Mouse (Mus musculus): ENCODE data around the gene Sox5. TPM values are rescaled to one million over a fixed set of nuclear protein-coding genes. Genes with fewer than 3 reads are reported as not detected.

Sox5 gene
- polyA plus RNA-seq, 1 experiment from 2014 or later: 17.2 TPM

- no peaks in the 10 kb centered on the region for H3K9me3 ChIP-seq (ENCODE audit: control insufficient read depth, low read length)
- peaks cover 5% of the 10 kb centered on the region; the same call in 1 of the 2 replicates for H3K4me1 ChIP-seq (replicated peaks; ENCODE audit: control insufficient read depth, insufficient read depth, low read length)
- DNase-seq (ENCODE audit: low spot score) (peak; percentile 56), ATAC-seq (replicated peaks; ENCODE audit: low FRiP score, low TSS enrichment, low read depth) (no peak)
- no peaks in the 10 kb centered on the region for H3K27me3 ChIP-seq (replicated peaks; ENCODE audit: control insufficient read depth, insufficient read depth, low read length)
- 8% methylated on average over 6 of the region's 6 CpGs for WGBS
- no peak overlapping the region for H3K27ac ChIP-seq (ENCODE audit: low read depth)
- no peak overlapping the region for H3K4me2 ChIP-seq (ENCODE audit: low read length)
- no peaks in the 10 kb centered on the region for H3K36me3 ChIP-seq (ENCODE audit: control insufficient read depth, insufficient read depth, low read length)
- no peak overlapping the region for H3K9ac ChIP-seq (ENCODE audit: low read length)
- no peak overlapping the region for H3K4me3 ChIP-seq (ENCODE audit: low read depth, low read length)
Observed at GRCm38 (mm10) chr6:144814931-144815364, 33.2 kb upstream of the Sox5 start.

- H3K9me3 ChIP-seq (ENCODE audit: control insufficient read depth, low read length): peaks cover 7% of the 10 kb centered on the region; the same call in 1 of the 2 replicates
- H3K4me2 ChIP-seq (ENCODE audit: low read length): no peak overlapping the region
- DNase-seq (ENCODE audit: low spot score) (no peak), ATAC-seq (replicated peaks; ENCODE audit: low FRiP score, low TSS enrichment, low read depth) (no peak)
- no peaks in the 10 kb centered on the region for H3K27me3 ChIP-seq (replicated peaks; ENCODE audit: control insufficient read depth, insufficient read depth, low read length)
- WGBS: 84% methylated on average over 5 of the region's 5 CpGs
- no peak overlapping the region for H3K4me3 ChIP-seq (ENCODE audit: low read depth, low read length)
- H3K36me3 ChIP-seq (ENCODE audit: control insufficient read depth, insufficient read depth, low read length): no peaks in the 10 kb centered on the region
- no peaks in the 10 kb centered on the region for H3K4me1 ChIP-seq (replicated peaks; ENCODE audit: control insufficient read depth, insufficient read depth, low read length)
- H3K9ac ChIP-seq (ENCODE audit: low read length): no peak overlapping the region
- H3K27ac ChIP-seq (ENCODE audit: low read depth): no peak overlapping the region
Observed at GRCm38 (mm10) chr6:144804321-144804720, 22.5 kb upstream of the Sox5 start.

GRCm38 (mm10) chr6:144803063-144803462, 21.3 kb upstream of the Sox5 start:
- DNase-seq (ENCODE audit: low spot score) (no peak), ATAC-seq (replicated peaks; ENCODE audit: low FRiP score, low TSS enrichment, low read depth) (no peak)
- no peaks in the 10 kb centered on the region for H3K27me3 ChIP-seq (replicated peaks; ENCODE audit: control insufficient read depth, insufficient read depth, low read length)
- H3K9me3 ChIP-seq (ENCODE audit: control insufficient read depth, low read length): peaks cover 7% of the 10 kb centered on the region; the same call in 1 of the 2 replicates
- no peak overlapping the region for H3K27ac ChIP-seq (ENCODE audit: low read depth)
- no peak overlapping the region for H3K4me2 ChIP-seq (ENCODE audit: low read length)
- H3K9ac ChIP-seq (ENCODE audit: low read length): no peak overlapping the region
- 93% methylated on average over 1 of the region's 1 CpGs for WGBS
- no peak overlapping the region for H3K4me3 ChIP-seq (ENCODE audit: low read depth, low read length)
- no peaks in the 10 kb centered on the region for H3K4me1 ChIP-seq (replicated peaks; ENCODE audit: control insufficient read depth, insufficient read depth, low read length)
- no peaks in the 10 kb centered on the region for H3K36me3 ChIP-seq (ENCODE audit: control insufficient read depth, insufficient read depth, low read length)

GRCm38 (mm10) chr6:144794356-144794755, 12.6 kb upstream of the Sox5 start:
- WGBS: 75% methylated on average over 3 of the region's 3 CpGs
- Histone ChIP-seq H3K9ac (ENCODE audit: low read length) (no peak overlapping the region), H3K4me3 (ENCODE audit: low read depth, low read length) (no peak overlapping the region), H3K27me3 (replicated peaks; ENCODE audit: control insufficient read depth, insufficient read depth, low read length) (no peaks in the 10 kb centered on the region), H3K4me2 (ENCODE audit: low read length) (no peak overlapping the region), H3K36me3 (ENCODE audit: control insufficient read depth, insufficient read depth, low read length) (no peaks in the 10 kb centered on the region), H3K4me1 (replicated peaks; ENCODE audit: control insufficient read depth, insufficient read depth, low read length) (peaks cover 6% of the 10 kb centered on the region; the same call in 1 of the 2 replicates), H3K27ac (ENCODE audit: low read depth) (no peak overlapping the region), H3K9me3 (ENCODE audit: control insufficient read depth, low read length) (no peaks in the 10 kb centered on the region)
- DNase-seq (ENCODE audit: low spot score) (no peak), ATAC-seq (replicated peaks; ENCODE audit: low FRiP score, low TSS enrichment, low read depth) (no peak)

- Histone ChIP-seq H3K4me3 (ENCODE audit: low read depth, low read length) (no peak overlapping the region), H3K4me1 (replicated peaks; ENCODE audit: control insufficient read depth, insufficient read depth, low read length) (peaks cover 6% of the 10 kb centered on the region; the same call in 1 of the 2 replicates), H3K27me3 (replicated peaks; ENCODE audit: control insufficient read depth, insufficient read depth, low read length) (no peaks in the 10 kb centered on the region), H3K27ac (ENCODE audit: low read depth) (no peak overlapping the region), H3K36me3 (ENCODE audit: control insufficient read depth, insufficient read depth, low read length) (no peaks in the 10 kb centered on the region), H3K9me3 (ENCODE audit: control insufficient read depth, low read length) (no peaks in the 10 kb centered on the region), H3K9ac (ENCODE audit: low read length) (no peak overlapping the region), H3K4me2 (ENCODE audit: low read length) (no peak overlapping the region)
- DNase-seq (ENCODE audit: low spot score) (no peak), ATAC-seq (replicated peaks; ENCODE audit: low FRiP score, low TSS enrichment, low read depth) (no peak)
- WGBS: 84% methylated on average over 8 of the region's 8 CpGs
Observed at GRCm38 (mm10) chr6:144792871-144793270, 11.1 kb upstream of the Sox5 start.

- H3K4me1 ChIP-seq (replicated peaks; ENCODE audit: control insufficient read depth, insufficient read depth, low read length): peaks cover 16% of the 10 kb centered on the region; the same call in 1 of the 2 replicates
- no peaks in the 10 kb centered on the region for H3K9me3 ChIP-seq (ENCODE audit: control insufficient read depth, low read length)
- no peak overlapping the region for H3K4me2 ChIP-seq (ENCODE audit: low read length)
- H3K36me3 ChIP-seq (ENCODE audit: control insufficient read depth, insufficient read depth, low read length): no peaks in the 10 kb centered on the region
- H3K27ac ChIP-seq (ENCODE audit: low read depth): no peak overlapping the region
- no peaks in the 10 kb centered on the region for H3K27me3 ChIP-seq (replicated peaks; ENCODE audit: control insufficient read depth, insufficient read depth, low read length)
- H3K9ac ChIP-seq (ENCODE audit: low read length): no peak overlapping the region
- ATAC-seq (replicated peaks; ENCODE audit: low FRiP score, low TSS enrichment, low read depth) (no peak), DNase-seq (ENCODE audit: low spot score) (peak; percentile 49)
- 0 out of 2 replicates have a peak overlapping the region, but pooled peaks have one; percentile 71 for H3K4me3 ChIP-seq (ENCODE audit: low read depth, low read length)
Observed at GRCm38 (mm10) chr6:144783295-144783694, 1.5 kb upstream of the Sox5 start.

- DNase-seq (ENCODE audit: low spot score) (peak; percentile 55), ATAC-seq (replicated peaks; ENCODE audit: low FRiP score, low TSS enrichment, low read depth) (no peak)
- no peak overlapping the region for H3K27ac ChIP-seq (ENCODE audit: low read depth)
- 21% methylated on average over 12 of the region's 12 CpGs for WGBS
- H3K4me2 ChIP-seq (ENCODE audit: low read length): peak overlapping the region; percentile 76
- H3K36me3 ChIP-seq (ENCODE audit: control insufficient read depth, insufficient read depth, low read length): no peaks in the 10 kb centered on the region
- H3K27me3 ChIP-seq (replicated peaks; ENCODE audit: control insufficient read depth, insufficient read depth, low read length): no peaks in the 10 kb centered on the region
- H3K4me1 ChIP-seq (replicated peaks; ENCODE audit: control insufficient read depth, insufficient read depth, low read length): peaks cover 16% of the 10 kb centered on the region; the same call in 1 of the 2 replicates
- H3K4me3 ChIP-seq (ENCODE audit: low read depth, low read length): peak overlapping the region; percentile 71
- no peaks in the 10 kb centered on the region for H3K9me3 ChIP-seq (ENCODE audit: control insufficient read depth, low read length)
- H3K9ac ChIP-seq (ENCODE audit: low read length): peak overlapping the region; percentile 67; the same call in 1 of the 2 replicates
Observed at GRCm38 (mm10) chr6:144782866-144783265, 1.1 kb upstream of the Sox5 start.

GRCm38 (mm10) chr6:144782031-144782857, 467 bp upstream of the Sox5 start:
- ATAC-seq (replicated peaks; ENCODE audit: low FRiP score, low TSS enrichment, low read depth): peak; percentile 28; the same call in 1 of the 2 replicates

More at GRCm38 (mm10) chr6:144782031-144782857, 467 bp upstream of the Sox5 start:
- Histone ChIP-seq H3K9ac (ENCODE audit: low read length) (peak overlapping the region; percentile 67), H3K27ac (ENCODE audit: low read depth) (peak overlapping the region; percentile 83; the same call in 1 of the 2 replicates), H3K36me3 (ENCODE audit: control insufficient read depth, insufficient read depth, low read length) (no peaks in the 10 kb centered on the region), H3K9me3 (ENCODE audit: control insufficient read depth, low read length) (no peaks in the 10 kb centered on the region), H3K4me1 (replicated peaks; ENCODE audit: control insufficient read depth, insufficient read depth, low read length) (peaks cover 16% of the 10 kb centered on the region; the same call in 1 of the 2 replicates), H3K4me2 (ENCODE audit: low read length) (peak overlapping the region; percentile 76), H3K27me3 (replicated peaks; ENCODE audit: control insufficient read depth, insufficient read depth, low read length) (no peaks in the 10 kb centered on the region), H3K4me3 (ENCODE audit: low read depth, low read length) (peak overlapping the region; percentile 71)
- WGBS: 2% methylated on average over 33 of the region's 55 CpGs
- DNase-seq (ENCODE audit: low spot score): peak; percentile 66

Measured in intestine, embryonic 14.5 days (tissue).